Mouse (Mus musculus): ENCODE data around the gene 1700012B09Rik. TPM values are rescaled to one million over a fixed set of nuclear protein-coding genes. Genes with fewer than 3 reads are reported as not detected.

Gene 1700012B09Rik
- not detected in 2 replicates for polyA plus RNA-seq (2012; rRNA removed)

DNA sequence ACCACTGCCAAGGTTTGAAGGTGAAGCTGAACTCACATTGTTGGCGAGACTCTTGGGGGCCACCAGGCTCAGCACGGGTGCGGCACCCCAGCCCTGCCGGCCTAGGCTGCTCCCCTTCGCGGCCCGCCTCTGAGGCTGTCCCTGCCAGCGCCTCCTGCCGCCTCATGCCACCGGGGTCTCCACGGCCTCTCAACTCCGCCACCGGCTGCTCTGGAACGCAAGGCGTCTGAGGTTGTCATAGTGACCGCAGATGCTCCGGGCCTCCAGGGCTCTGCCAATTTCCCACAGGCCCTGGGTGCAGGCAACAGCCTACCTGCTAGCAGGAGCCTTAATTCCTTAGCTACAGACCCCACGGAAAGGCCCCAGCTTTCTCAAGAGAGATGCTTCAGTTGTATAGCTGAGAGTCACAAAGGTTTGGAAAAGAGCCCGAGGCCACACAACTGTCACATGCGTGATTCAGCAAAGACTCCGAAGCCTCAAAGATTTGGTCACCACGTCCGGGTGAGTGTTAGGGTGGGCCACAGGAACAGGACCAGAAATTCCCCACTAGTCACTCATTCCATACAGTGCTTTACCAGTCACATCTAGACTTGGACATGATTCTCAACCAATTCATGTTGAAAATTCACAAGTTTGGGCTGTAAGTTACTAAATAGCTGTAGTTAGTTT, at the start of gene 1700012B09Rik:
TSS of gene 1700012B09Rik (minus strand) at position 228 of the 669 bp plus-strand sequence.
- Histone ChIP-seq H3K36me3 (ENCODE audit: control insufficient read depth, insufficient read depth, low read length) (no peaks in the 10 kb centered on the region), H3K4me1 (ENCODE audit: control insufficient read depth, insufficient read depth, low read length) (no peaks in the 10 kb centered on the region), H3K27ac (ENCODE audit: insufficient read depth, low read depth, low read length) (no peak within 1 kb of the TSS), H3K27me3 (replicated peaks; ENCODE audit: control insufficient read depth, insufficient read depth, low read length) (peaks cover 2% of the 10 kb centered on the region; the same call in 1 of the 2 replicates), H3K4me3 (ENCODE audit: insufficient read depth, low read depth, low read length) (no peak within 1 kb of the TSS)
- TF ChIP-seq CTCF (conservative IDR thresholded peaks at IDR 0.05; ENCODE audit: insufficient read depth, insufficient read length, low read depth, low read length) (no peak), POLR2A (IDR thresholded peaks at IDR 0.05; ENCODE audit: low read depth, low read length) (no peak)
- no peak for DNase-seq
- WGBS: 25% methylated on average over 23 of the region's 23 CpGs

DNA sequence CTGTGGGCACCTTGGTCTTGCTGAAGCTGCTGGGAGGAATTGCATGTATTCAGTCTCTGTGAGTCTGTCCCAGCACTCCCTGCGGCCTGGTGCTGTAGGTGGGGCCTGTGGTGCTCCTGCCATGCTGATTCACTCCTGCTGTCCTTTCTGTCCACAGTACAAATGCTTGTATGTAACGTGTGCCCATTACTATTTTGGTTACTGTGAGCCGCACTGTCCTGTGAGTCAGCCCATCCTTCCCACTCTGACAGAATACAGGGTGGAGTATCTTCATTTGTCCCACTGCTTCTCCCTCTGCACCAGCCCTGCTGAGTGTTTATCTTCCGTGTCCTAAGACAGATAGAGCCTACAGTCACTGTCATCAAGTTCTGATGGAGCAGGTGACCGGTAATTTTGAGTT, 39.3 kb upstream of the 1700012B09Rik start:
- Histone ChIP-seq H3K4me3 (ENCODE audit: insufficient read depth, low read depth, low read length) (no peak overlapping the region), H3K36me3 (ENCODE audit: control insufficient read depth, insufficient read depth, low read length) (no peaks in the 10 kb centered on the region), H3K27ac (ENCODE audit: insufficient read depth, low read depth, low read length) (no peak overlapping the region), H3K27me3 (replicated peaks; ENCODE audit: control insufficient read depth, insufficient read depth, low read length) (no peaks in the 10 kb centered on the region), H3K4me1 (ENCODE audit: control insufficient read depth, insufficient read depth, low read length) (0 out of 2 replicates have a peak, but pooled peaks cover 3% of the 10 kb centered on the region)
- no peak for DNase-seq
- TF ChIP-seq CTCF (conservative IDR thresholded peaks at IDR 0.05; ENCODE audit: insufficient read depth, insufficient read length, low read depth, low read length): no peak
- no peak for TF ChIP-seq POLR2A (IDR thresholded peaks at IDR 0.05; ENCODE audit: low read depth, low read length)
- 98% methylated on average over 5 of the region's 5 CpGs for WGBS

DNA sequence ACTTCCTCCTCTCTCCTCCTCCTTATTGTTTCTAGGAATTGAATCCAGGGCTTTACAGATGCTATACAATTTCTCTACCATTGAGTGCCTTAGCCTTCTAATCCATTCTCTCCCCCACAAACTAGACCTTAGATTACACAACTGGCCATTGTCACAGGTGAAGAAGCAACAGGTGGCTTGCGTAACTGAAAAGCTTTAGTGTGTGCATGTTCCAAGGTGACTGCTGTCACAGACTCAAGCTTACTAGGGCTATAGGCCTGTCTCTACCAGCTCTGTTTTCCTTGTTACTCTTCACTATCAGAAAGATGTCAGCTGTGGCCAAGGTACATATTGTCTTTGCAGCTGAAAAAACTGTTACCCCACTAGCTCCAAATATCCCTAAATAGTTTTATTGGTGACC, 36.0 kb upstream of the 1700012B09Rik start:
- Histone ChIP-seq H3K27ac (ENCODE audit: insufficient read depth, low read depth, low read length) (no peak overlapping the region), H3K4me3 (ENCODE audit: insufficient read depth, low read depth, low read length) (no peak overlapping the region), H3K4me1 (ENCODE audit: control insufficient read depth, insufficient read depth, low read length) (no peaks in the 10 kb centered on the region), H3K27me3 (replicated peaks; ENCODE audit: control insufficient read depth, insufficient read depth, low read length) (no peaks in the 10 kb centered on the region), H3K36me3 (ENCODE audit: control insufficient read depth, insufficient read depth, low read length) (no peaks in the 10 kb centered on the region)
- TF ChIP-seq CTCF (conservative IDR thresholded peaks at IDR 0.05; ENCODE audit: insufficient read depth, insufficient read length, low read depth, low read length) (no peak), POLR2A (IDR thresholded peaks at IDR 0.05; ENCODE audit: low read depth, low read length) (no peak)
- 100% methylated on average over 1 of the region's 1 CpGs for WGBS
- DNase-seq: no peak

DNA sequence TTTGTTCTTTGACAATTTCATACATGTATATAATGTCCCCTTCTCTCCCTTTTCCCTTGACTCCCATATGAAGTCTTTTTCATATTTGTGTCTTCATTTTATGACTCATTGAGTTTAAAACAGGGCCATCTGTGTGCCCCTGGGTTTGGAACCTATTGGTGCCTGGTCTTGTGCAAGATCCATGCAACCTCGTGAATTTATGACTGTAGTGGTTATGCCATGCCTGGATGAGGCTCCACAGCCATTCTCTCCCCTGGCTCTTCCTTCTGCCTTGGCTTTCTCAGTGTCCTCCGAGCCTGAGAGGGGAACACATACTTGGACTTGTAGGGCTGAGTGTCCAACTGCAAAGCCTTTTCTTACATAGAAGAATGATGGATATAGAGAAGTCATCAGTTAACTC, 34.9 kb upstream of the 1700012B09Rik start:
- no peaks in the 10 kb centered on the region for H3K36me3 ChIP-seq (ENCODE audit: control insufficient read depth, insufficient read depth, low read length)
- WGBS: 93% methylated on average over 2 of the region's 2 CpGs

DNA sequence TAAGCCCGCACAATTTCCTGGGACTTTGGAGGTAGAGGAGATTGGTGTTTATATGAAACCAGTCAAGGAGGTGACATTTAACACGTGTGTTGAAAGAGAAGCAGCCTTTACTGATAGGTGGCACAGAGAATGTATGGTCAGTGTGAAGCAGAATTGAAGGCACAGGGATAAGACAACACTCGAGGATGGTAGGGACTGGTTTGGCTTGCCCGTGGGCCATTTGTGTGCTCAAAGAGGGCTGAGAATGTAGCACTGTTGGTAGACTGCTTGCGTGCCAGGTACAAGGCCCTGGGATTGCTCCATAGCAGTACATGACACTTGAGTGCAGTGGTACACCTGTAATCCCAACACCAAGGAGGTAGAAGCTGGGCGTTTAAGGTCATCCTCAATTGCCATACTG, 16.5 kb upstream of the 1700012B09Rik start:
- Histone ChIP-seq H3K36me3 (ENCODE audit: control insufficient read depth, insufficient read depth, low read length) (0 out of 2 replicates have a peak, but pooled peaks cover 4% of the 10 kb centered on the region), H3K4me3 (ENCODE audit: insufficient read depth, low read depth, low read length) (no peak overlapping the region), H3K4me1 (ENCODE audit: control insufficient read depth, insufficient read depth, low read length) (no peaks in the 10 kb centered on the region), H3K27me3 (replicated peaks; ENCODE audit: control insufficient read depth, insufficient read depth, low read length) (no peaks in the 10 kb centered on the region), H3K27ac (ENCODE audit: insufficient read depth, low read depth, low read length) (no peak overlapping the region)
- DNase-seq: no peak
- WGBS: 89% methylated on average over 6 of the region's 6 CpGs
- no peak for TF ChIP-seq CTCF (conservative IDR thresholded peaks at IDR 0.05; ENCODE audit: insufficient read depth, insufficient read length, low read depth, low read length)
- no peak for TF ChIP-seq POLR2A (IDR thresholded peaks at IDR 0.05; ENCODE audit: low read depth, low read length)

More for the DNA sequence above, 34.9 kb upstream of the 1700012B09Rik start:
- H3K27me3 ChIP-seq (replicated peaks; ENCODE audit: control insufficient read depth, insufficient read depth, low read length): no peaks in the 10 kb centered on the region
- no peaks in the 10 kb centered on the region for H3K4me1 ChIP-seq (ENCODE audit: control insufficient read depth, insufficient read depth, low read length)
- H3K4me3 ChIP-seq (ENCODE audit: insufficient read depth, low read depth, low read length): no peak overlapping the region
- H3K27ac ChIP-seq (ENCODE audit: insufficient read depth, low read depth, low read length): no peak overlapping the region
- no peak for DNase-seq
- TF ChIP-seq CTCF (conservative IDR thresholded peaks at IDR 0.05; ENCODE audit: insufficient read depth, insufficient read length, low read depth, low read length) (no peak), POLR2A (IDR thresholded peaks at IDR 0.05; ENCODE audit: low read depth, low read length) (no peak)

DNA sequence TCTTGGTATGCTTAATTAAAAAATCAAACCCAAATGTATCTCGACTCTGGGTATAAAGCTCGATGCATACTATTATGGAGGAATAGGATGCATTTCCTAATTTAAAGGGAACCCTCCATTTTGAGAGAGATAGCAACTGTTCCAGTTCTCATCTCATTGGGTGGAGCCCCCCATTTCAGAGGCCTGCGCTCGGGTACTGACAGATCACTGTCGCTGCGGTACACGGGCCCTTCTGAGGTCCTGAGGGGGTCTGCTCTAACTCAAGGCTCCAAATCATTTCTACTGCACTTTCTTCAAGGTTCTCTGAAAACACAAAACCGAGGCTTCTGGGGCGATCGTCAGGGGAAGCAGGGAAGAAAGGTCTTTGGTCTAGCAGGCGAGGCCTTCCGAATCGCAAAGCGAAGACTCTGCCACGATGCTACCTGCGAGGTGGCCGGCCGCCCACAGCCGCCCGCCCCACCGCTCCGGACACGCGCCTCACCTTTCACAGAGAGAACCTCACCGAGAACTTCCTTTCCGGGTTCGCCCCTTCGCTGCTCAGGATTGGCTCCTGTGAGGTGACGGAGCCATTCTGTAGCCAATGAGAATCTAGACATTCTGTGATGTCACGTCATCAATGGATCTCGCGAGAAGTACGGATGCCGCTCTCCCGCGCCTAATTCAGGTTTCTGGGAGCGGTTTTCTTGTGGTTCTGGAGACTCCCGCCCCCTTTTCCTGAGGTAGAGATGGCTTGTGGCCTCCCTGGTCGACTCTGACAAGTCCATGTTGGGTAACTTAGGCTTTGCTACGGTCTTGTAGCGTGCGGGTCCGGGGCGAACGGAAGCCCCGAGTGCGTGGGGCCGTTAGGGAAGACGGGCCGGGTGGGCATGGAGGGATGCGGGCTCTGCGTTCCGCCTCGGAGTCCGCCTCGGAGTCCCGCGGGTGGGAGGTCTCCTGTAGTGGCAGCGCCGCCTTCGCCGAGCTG, 13.5 kb upstream of the 1700012B09Rik start, which contains the start of the genes Mre11a and Ankrd49:
TSS of gene Mre11a (plus strand) at position 616 of the 964 bp plus-strand sequence.
TSS of gene Ankrd49 (minus strand) at position 818 of the 964 bp plus-strand sequence.
- no peaks in the 10 kb centered on the region for H3K36me3 ChIP-seq (ENCODE audit: control insufficient read depth, insufficient read depth, low read length)
- peak; percentile 98 for DNase-seq
- peak within 1 kb of the TSS; percentile 99 for H3K4me3 ChIP-seq (ENCODE audit: insufficient read depth, low read depth, low read length)
- H3K27ac ChIP-seq (ENCODE audit: insufficient read depth, low read depth, low read length): peak within 1 kb of the TSS; percentile 96
- H3K27me3 ChIP-seq (replicated peaks; ENCODE audit: control insufficient read depth, insufficient read depth, low read length): no peaks in the 10 kb centered on the region
- H3K4me1 ChIP-seq (ENCODE audit: control insufficient read depth, insufficient read depth, low read length): no peaks in the 10 kb centered on the region
- TF ChIP-seq CTCF (conservative IDR thresholded peaks at IDR 0.05; ENCODE audit: insufficient read depth, insufficient read length, low read depth, low read length) (no peak), POLR2A (IDR thresholded peaks at IDR 0.05; ENCODE audit: low read depth, low read length) (no peak)
- WGBS: under 1% methylated on average over 62 of the region's 62 CpGs
